Comparison of ENCODE assay signal across 17 mouse cellular contexts in the genomic region with DNA sequence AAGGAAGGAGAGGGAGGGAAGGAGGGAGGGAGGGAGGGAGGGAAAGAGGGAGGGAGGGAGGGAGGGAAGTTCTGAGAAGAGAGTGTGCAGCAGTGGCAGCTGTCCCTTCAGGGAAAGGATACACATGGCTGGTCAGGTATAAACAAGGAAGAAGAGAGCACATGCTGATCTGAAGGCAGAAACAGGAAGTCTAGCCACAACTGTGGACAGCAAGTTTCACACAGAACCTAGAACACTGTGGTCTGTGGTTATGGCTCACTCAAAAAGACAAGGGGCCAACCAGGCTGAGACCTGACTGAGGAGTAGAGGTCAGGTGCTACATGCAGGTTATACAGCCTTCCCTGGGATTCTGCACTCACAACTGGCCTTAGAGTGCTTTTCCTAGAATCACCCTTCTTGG. TPM values are rescaled to one million over a fixed set of nuclear protein-coding genes. Genes with fewer than 3 reads are reported as not detected.
DNase-seq lines count a peak whose midpoint lies in the region; ATAC-seq and TF ChIP-seq lines count a peak whose summit lies in the region.
"Had no signal": no experiment of that assay in that cellular context is flagged by ENCODE, and none has a peak within 500 bp of the region (broad histone marks: within the 10 kb centered on the region; RNA-seq: fewer than 3 reads in every experiment).

No protein-coding gene starts in this region.

- H3K27ac ChIP-seq in MEL (ENCODE audit: control insufficient read depth, low read depth, low read length), result no peak overlapping the region
- H3K27ac ChIP-seq: intestine, embryonic 15.5 days; midbrain, embryonic 13.5 days had no signal

- H3K36me3 ChIP-seq in MEL (ENCODE audit: control insufficient read depth in 1 of 2, insufficient read depth in 2 of 2, low read length in 2 of 2), result no peaks in the 10 kb centered on the region
- no peaks in the 10 kb centered on the region for H3K36me3 ChIP-seq in splenic B cell, adult 2 months (ENCODE audit: control insufficient read depth, insufficient read depth, low read length, poor library complexity, severe bottlenecking)
- H3K36me3 ChIP-seq: intestine, embryonic 15.5 days; midbrain, embryonic 13.5 days had no signal

- no peak for TF ChIP-seq CTCF in MEL (IDR thresholded peaks at IDR 0.05 in 2 of 3, conservative IDR thresholded peaks at IDR 0.05 in 1 of 3; ENCODE audit: control insufficient read depth in 1 of 3, insufficient read depth in 1 of 3, low read depth in 2 of 3, low read length in 3 of 3, poor library complexity in 1 of 3, severe bottlenecking in 1 of 3)

- H3K27me3 ChIP-seq in MEL (ENCODE audit: control insufficient read depth in 1 of 2, insufficient read depth in 2 of 2, low read length in 2 of 2), result no peaks in the 10 kb centered on the region
- no peaks in the 10 kb centered on the region for H3K27me3 ChIP-seq in splenic B cell, adult 2 months (ENCODE audit: control insufficient read depth, insufficient read depth, low read length, poor library complexity, severe bottlenecking)
- H3K27me3 ChIP-seq: intestine, embryonic 15.5 days; midbrain, embryonic 13.5 days had no signal

- peak; percentile 67 to 69 for DNase-seq in spleen, postnatal 36 days (ENCODE audit: low spot score in 2 of 2)
- no peak for DNase-seq in spleen, adult 12 weeks (ENCODE audit: low spot score)
- peak; percentile 55 for DNase-seq in MEL (ENCODE audit: low read depth, low spot score)
- peak; percentile 38 for DNase-seq in induced T-regulatory cell, adult 2 months (ENCODE audit: low read depth)
- peak; percentile 68 for DNase-seq in splenic B cell, adult 2 months (ENCODE audit: low read depth, low spot score)
- no peak for DNase-seq in embryo, embryonic 9.5 days (ENCODE audit: extremely low spot score)
- DNase-seq: cerebellum, adult 8-10 months; embryo, embryonic 11 days; lung, postnatal 10 days; thymus, postnatal 25 days had no signal

- peaks cover 0 to 5% of the 10 kb centered on the region in 2 experiments; a peak in 1 of 4 replicates for H3K4me1 ChIP-seq in MEL (ENCODE audit: control insufficient read depth in 1 of 2, insufficient read depth in 2 of 2, low read length in 2 of 2)
- H3K4me1 ChIP-seq: intestine, embryonic 15.5 days; midbrain, embryonic 13.5 days had no signal

- TF ChIP-seq POLR2A in MEL (IDR thresholded peaks at IDR 0.05; ENCODE audit: control insufficient read depth in 1 of 2, insufficient read depth in 1 of 2, low read depth in 1 of 2, low read length in 2 of 2, poor library complexity in 1 of 2), result no peak

- no peaks in the 10 kb centered on the region for H3K79me2 ChIP-seq in MEL (ENCODE audit: control insufficient read depth, insufficient read depth, low read length, poor library complexity)

- no peak overlapping the region for H3K9ac ChIP-seq in MEL (ENCODE audit: control insufficient read depth, low read depth, low read length, poor library complexity, severe bottlenecking)
- H3K9ac ChIP-seq: intestine, embryonic 15.5 days; midbrain, embryonic 13.5 days had no signal

- no peak for TF ChIP-seq RAD21 in MEL (IDR thresholded peaks at IDR 0.05; ENCODE audit: low read depth, low read length)

- no peak for ATAC-seq in erythroid progenitor cell, adult 5-6 weeks (replicated peaks; ENCODE audit: low FRiP score, poor library complexity, severe bottlenecking)
- ATAC-seq: forebrain, embryonic 16.5 days; intestine, embryonic 15.5 days; midbrain, embryonic 13.5 days had no signal

- no peak for TF ChIP-seq EP300 in MEL (IDR thresholded peaks at IDR 0.05; ENCODE audit: low read depth in 1 of 2, low read length in 2 of 2)

- H3K9me3 ChIP-seq in MEL (replicated peaks; ENCODE audit: insufficient read depth, low read length), result no peaks in the 10 kb centered on the region
- H3K9me3 ChIP-seq: intestine, embryonic 15.5 days; midbrain, embryonic 13.5 days had no signal

- H3K4me3 ChIP-seq in MEL (ENCODE audit: control insufficient read depth in 1 of 2, insufficient read depth in 1 of 2, low read depth in 2 of 2, low read length in 2 of 2), result no peak overlapping the region
- H3K4me3 ChIP-seq: intestine, embryonic 15.5 days; midbrain, embryonic 13.5 days had no signal

TF ChIP-seq in MEL, 35 proteins besides CTCF, POLR2A, EP300 and RAD21:
- TF ChIP-seq TAL1 (IDR thresholded peaks at IDR 0.05; ENCODE audit: low read length) (no peak), POLR2AphosphoS5 (IDR thresholded peaks at IDR 0.05; ENCODE audit: borderline replicate concordance, low read depth, low read length) (no peak), MAX (IDR thresholded peaks at IDR 0.05; ENCODE audit: low read length) (0 out of 2 replicates have a peak, but pooled peaks have one; percentile 43), ZC3H11A (IDR thresholded peaks at IDR 0.05; ENCODE audit: low read depth, low read length) (no peak), USF1 (IDR thresholded peaks at IDR 0.05; ENCODE audit: low read depth, low read length) (no peak), ELF1 (IDR thresholded peaks at IDR 0.05; ENCODE audit: low read depth, low read length) (peak; percentile 37; the same call in 1 of the 2 replicates), USF2 (IDR thresholded peaks at IDR 0.05; ENCODE audit: borderline replicate concordance in 1 of 2, insufficient read depth in 1 of 2, low read depth in 1 of 2, low read length in 2 of 2) (no peak), NRF1 (IDR thresholded peaks at IDR 0.05; ENCODE audit: insufficient read depth, low read depth, low read length, poor library complexity, severe bottlenecking) (no peak), MXI1 (IDR thresholded peaks at IDR 0.05; ENCODE audit: low read depth, low read length) (peak; percentile 54; the same call in 1 of the 2 replicates), RCOR1 (IDR thresholded peaks at IDR 0.05; ENCODE audit: low read depth, low read length) (no peak), TBP (IDR thresholded peaks at IDR 0.05; ENCODE audit: low read depth, low read length) (no peak)

RNA-seq across cellular contexts. Expression of a gene that starts 6.9 kb away (rescaled TPM):
- 0.04 TPM in 1 of 2 replicates, not detected in the other for total RNA-seq in MEL (2012; rRNA removed)
- polyA plus RNA-seq in MEL (2012; ENCODE audit: insufficient read depth in 1 of 2, insufficient read length in 2 of 2, low read depth in 1 of 2, low replicate concordance in 2 of 2, missing spikeins in 1 of 2), result under 1 TPM in 1 of 2 experiments, not detected in 1; 0.61 TPM
- total RNA-seq in erythroid progenitor cell, adult 5-6 weeks (2015; ENCODE audit: low replicate concordance), result 0.72 TPM in 1 of 2 replicates, not detected in the other
- 0.64 TPM in 1 of 2 replicates, not detected in the other for total RNA-seq in erythroid progenitor cell, adult 5-6 weeks (2017; ENCODE audit: low replicate concordance)
- total RNA-seq: gastrocnemius, adult 8-10 months; heart, postnatal 25 days; liver, adult 2 months had no signal

RNA-seq across cellular contexts. Expression of a gene that starts 9.4 kb away (rescaled TPM):
- not detected in 2 replicates for total RNA-seq in MEL (2012; rRNA removed)
- not detected for polyA plus RNA-seq in MEL (2012; ENCODE audit: insufficient read depth in 1 of 2, insufficient read length in 2 of 2, low read depth in 1 of 2, low replicate concordance in 2 of 2, missing spikeins in 1 of 2)
- total RNA-seq in erythroid progenitor cell, adult 5-6 weeks (2015; ENCODE audit: low replicate concordance), result not detected in 2 replicates
- not detected in 2 replicates for total RNA-seq in erythroid progenitor cell, adult 5-6 weeks (2017; ENCODE audit: low replicate concordance)

RNA-seq across cellular contexts. Expression of a gene that starts 9.4 kb away (rescaled TPM):
- total RNA-seq in MEL (2012; rRNA removed), result not detected in 2 replicates
- polyA plus RNA-seq in MEL (2012; ENCODE audit: insufficient read depth in 1 of 2, insufficient read length in 2 of 2, low read depth in 1 of 2, low replicate concordance in 2 of 2, missing spikeins in 1 of 2), result not detected
- not detected in 2 replicates for total RNA-seq in erythroid progenitor cell, adult 5-6 weeks (2015; ENCODE audit: low replicate concordance)
- not detected in 2 replicates for total RNA-seq in erythroid progenitor cell, adult 5-6 weeks (2017; ENCODE audit: low replicate concordance)
- total RNA-seq: heart, postnatal 25 days had no signal

RNA-seq across cellular contexts. Expression of a gene that starts 10.7 kb away (rescaled TPM):
- not detected in 2 replicates for total RNA-seq in MEL (2012; rRNA removed)
- not detected for polyA plus RNA-seq in MEL (2012; ENCODE audit: insufficient read depth in 1 of 2, insufficient read length in 2 of 2, low read depth in 1 of 2, low replicate concordance in 2 of 2, missing spikeins in 1 of 2)
- total RNA-seq in erythroid progenitor cell, adult 5-6 weeks (2015; ENCODE audit: low replicate concordance), result not detected in 2 replicates
- total RNA-seq in erythroid progenitor cell, adult 5-6 weeks (2017; ENCODE audit: low replicate concordance), result not detected in 2 replicates
- polyA plus RNA-seq: liver, adult 2 months had no signal

RNA-seq across cellular contexts. Expression of a gene that starts 52.1 kb away (rescaled TPM):
- 4.2 and 5.1 TPM in 2 replicates for total RNA-seq in MEL (2012; rRNA removed)
- polyA plus RNA-seq in MEL (2012; ENCODE audit: insufficient read depth in 1 of 2, insufficient read length in 2 of 2, low read depth in 1 of 2, low replicate concordance in 2 of 2, missing spikeins in 1 of 2), result 1 to 10 TPM in 1 of 2 experiments, not detected in 1; 8.6 TPM
- 1.4 and 1.7 TPM in 2 replicates for total RNA-seq in erythroid progenitor cell, adult 5-6 weeks (2015; ENCODE audit: low replicate concordance)
- 0.91 and 4.5 TPM in 2 replicates for total RNA-seq in erythroid progenitor cell, adult 5-6 weeks (2017; ENCODE audit: low replicate concordance)

Comparison
In these comparisons a context has a peak if more than half of its experiments do, and no peak if none do; other contexts are left out.
1. DNase-seq: peak in spleen, postnatal 36 days (2 of 2), MEL (single experiment), induced T-regulatory cell, adult 2 months (single experiment) and splenic B cell, adult 2 months (single experiment); none in spleen, adult 12 weeks (single experiment) and embryo, embryonic 9.5 days (single experiment).